Mouse (Mus musculus) CH12.LX (cell line): ENCODE measurements around the gene Slc20a1.
A peak's percentile ranks its signal among the peaks of the same experiment; 100 is the strongest.

ENCODE experiments used
- CTCF ChIP-seq, 2 experiments: IDR thresholded peaks in 1 of 2; conservative IDR thresholded peaks in 1 of 2; 2 replicates each; pipeline ENCODE4 v1.5.1; 2011 to 2012; ENCODE audit warnings: low read depth in 2 of 2, low read length in 2 of 2, improper control_type of control experiment in 1 of 2, inconsistent platforms in 1 of 2, mild to moderate bottlenecking in 1 of 2, moderate library complexity in 1 of 2
- EP300 ChIP-seq: IDR thresholded peaks from 2 replicates; pipeline ENCODE4 v1.6.1; 2011; ENCODE audit warnings: low read length, improper control_type of control experiment
- HCFC1 ChIP-seq: IDR thresholded peaks from 2 replicates; pipeline ENCODE4 v1.6.1; 2012; ENCODE audit warnings: low read depth, mild to moderate bottlenecking, inconsistent platforms, low read length, improper control_type of control experiment
- MAFK ChIP-seq: IDR thresholded peaks from 2 replicates; pipeline ENCODE4 v1.6.1; 2011; ENCODE audit warnings: low read length, improper control_type of control experiment; ENCODE audit not compliant: insufficient replicate concordance
- MAX ChIP-seq: IDR thresholded peaks from 2 replicates; pipeline ENCODE4 v1.6.1; 2011; ENCODE audit warnings: low read length, improper control_type of control experiment
- MEF2A ChIP-seq: IDR thresholded peaks from 2 replicates; pipeline ENCODE4 v1.6.1; 2014; ENCODE audit warnings: low read depth, mild to moderate bottlenecking, inconsistent platforms, low read length, improper control_type of control experiment, borderline replicate concordance
- MYC ChIP-seq: IDR thresholded peaks from 2 replicates; pipeline ENCODE4 v1.6.1; 2011; ENCODE audit warnings: low read depth, mild to moderate bottlenecking, improper control_type of control experiment, low read length
- NELFE ChIP-seq: IDR thresholded peaks from 2 replicates; pipeline ENCODE4 v1.6.1; 2011; ENCODE audit warnings: low read depth, low read length, improper control_type of control experiment
- POLR2A ChIP-seq: IDR thresholded peaks from 2 replicates; pipeline ENCODE4 v1.6.1; 2011; ENCODE audit warnings: low read depth, mild to moderate bottlenecking, improper control_type of control experiment, low read length
- TBP ChIP-seq: conservative IDR thresholded peaks from 2 replicates; pipeline ENCODE4 v1.6.1; 2011; ENCODE audit warnings: low read depth, low read length, improper control_type of control experiment
- UBTF ChIP-seq: IDR thresholded peaks from 2 replicates; pipeline ENCODE4 v1.6.1; 2012; ENCODE audit warnings: low read depth, mild to moderate bottlenecking, inconsistent platforms, low read length, improper control_type of control experiment, moderate library complexity

GRCm38 (mm10) chr2:129183561-129184031, 15.0 kb upstream of the Slc20a1 start:
- TF ChIP-seq MAX (0 out of 2 replicates have a peak, but pooled peaks have one; percentile 28), HCFC1 (peak; percentile 13; the same call in 1 of the 2 replicates), CTCF (conservative IDR thresholded peaks at IDR 0.05 in 1 of 2, IDR thresholded peaks at IDR 0.05 in 1 of 2; ENCODE audit: low read depth in 2 of 2, low read length in 2 of 2) (no peak), MAFK (0 out of 2 replicates have a peak, but pooled peaks have one; percentile 37), MYC (no peak), MEF2A (peak; percentile 40; the same call in 1 of the 2 replicates), EP300 (peak; percentile 50), TBP (0 out of 2 replicates have a peak, but pooled peaks have one; percentile 16), POLR2A (peak; percentile 56), UBTF (0 out of 2 replicates have a peak, but pooled peaks have one; percentile 47), NELFE (peak; percentile 39; the same call in 1 of the 2 replicates)
